Mouse (Mus musculus): ENCODE measurements at regions not wholly inside any gene's neighbourhood (a gene's known extent, or its start where the extent isn't known, plus 50 kb on each side); places are given as distances from the start of the nearest gene placed in this dataset.

DNA sequence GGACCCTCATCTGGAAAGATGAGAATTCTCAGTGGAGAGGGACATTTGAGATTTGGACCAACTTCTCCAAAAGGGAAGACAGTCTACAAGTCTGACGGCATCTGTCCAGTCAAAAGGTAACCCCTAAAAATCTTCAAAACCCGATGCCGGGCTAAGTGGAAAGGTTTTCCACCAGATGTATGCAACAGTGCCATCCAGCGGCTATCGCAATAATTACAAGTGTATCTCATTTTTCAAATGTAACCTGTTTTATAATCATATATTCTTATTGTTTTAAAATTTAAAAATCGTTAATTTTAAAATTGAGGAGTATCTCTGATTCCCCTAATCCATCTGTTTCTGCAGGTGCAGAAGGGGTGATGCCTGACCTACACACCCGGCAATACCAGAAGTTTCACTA is 346.8 kb upstream of the Hnrnpa3 start:
- H3K4me1 ChIP-seq (ENCODE audit: control insufficient read depth, insufficient read depth, low read length): no peaks in the 10 kb centered on the region
- no peaks in the 10 kb centered on the region for H3K36me3 ChIP-seq (ENCODE audit: control insufficient read depth, insufficient read depth, low read length, poor library complexity, severe bottlenecking)
- no peak overlapping the region for H3K9ac ChIP-seq (ENCODE audit: low read depth, poor library complexity, severe bottlenecking)
- TF ChIP-seq EP300 (IDR thresholded peaks at IDR 0.05; ENCODE audit: insufficient read depth, low read depth, low read length): no peak
- TF ChIP-seq POLR2A (IDR thresholded peaks at IDR 0.05; ENCODE audit: insufficient read depth, low read length): no peak
- TF ChIP-seq CTCF (IDR thresholded peaks at IDR 0.05; ENCODE audit: low read depth, low read length): no peak
- H3K4me3 ChIP-seq (ENCODE audit: low read depth, low read length): no peak overlapping the region
- no peaks in the 10 kb centered on the region for H3K27me3 ChIP-seq (ENCODE audit: control insufficient read depth, insufficient read depth, low read length, poor library complexity, severe bottlenecking)
- H3K9me3 ChIP-seq (replicated peaks; ENCODE audit: control insufficient read depth, insufficient read depth, low read length, poor library complexity, severe bottlenecking): no peaks in the 10 kb centered on the region
- H3K27ac ChIP-seq (ENCODE audit: insufficient read depth, low read length): no peak overlapping the region

GRCm38 (mm10) chr2:75315341-75315740 is 343.7 kb upstream of the Hnrnpa3 start:
- no peak overlapping the region for H3K4me3 ChIP-seq (ENCODE audit: low read depth, low read length)
- H3K36me3 ChIP-seq (ENCODE audit: control insufficient read depth, insufficient read depth, low read length, poor library complexity, severe bottlenecking): no peaks in the 10 kb centered on the region
- H3K9me3 ChIP-seq (replicated peaks; ENCODE audit: control insufficient read depth, insufficient read depth, low read length, poor library complexity, severe bottlenecking): no peaks in the 10 kb centered on the region
- no peak overlapping the region for H3K9ac ChIP-seq (ENCODE audit: low read depth, poor library complexity, severe bottlenecking)
- H3K4me1 ChIP-seq (ENCODE audit: control insufficient read depth, insufficient read depth, low read length): no peaks in the 10 kb centered on the region
- TF ChIP-seq EP300 (IDR thresholded peaks at IDR 0.05; ENCODE audit: insufficient read depth, low read depth, low read length) (no peak), POLR2A (IDR thresholded peaks at IDR 0.05; ENCODE audit: insufficient read depth, low read length) (no peak), CTCF (IDR thresholded peaks at IDR 0.05; ENCODE audit: low read depth, low read length) (no peak)
- no peaks in the 10 kb centered on the region for H3K27me3 ChIP-seq (ENCODE audit: control insufficient read depth, insufficient read depth, low read length, poor library complexity, severe bottlenecking)
- H3K27ac ChIP-seq (ENCODE audit: insufficient read depth, low read length): no peak overlapping the region

- Histone ChIP-seq H3K27ac (ENCODE audit: insufficient read depth, low read length) (no peak overlapping the region), H3K4me1 (ENCODE audit: control insufficient read depth, insufficient read depth, low read length) (no peaks in the 10 kb centered on the region), H3K9me3 (replicated peaks; ENCODE audit: control insufficient read depth, insufficient read depth, low read length, poor library complexity, severe bottlenecking) (no peaks in the 10 kb centered on the region), H3K4me3 (ENCODE audit: low read depth, low read length) (no peak overlapping the region), H3K36me3 (ENCODE audit: control insufficient read depth, insufficient read depth, low read length, poor library complexity, severe bottlenecking) (no peaks in the 10 kb centered on the region), H3K27me3 (ENCODE audit: control insufficient read depth, insufficient read depth, low read length, poor library complexity, severe bottlenecking) (no peaks in the 10 kb centered on the region), H3K9ac (ENCODE audit: low read depth, poor library complexity, severe bottlenecking) (no peak overlapping the region)
- TF ChIP-seq CTCF (IDR thresholded peaks at IDR 0.05; ENCODE audit: low read depth, low read length) (no peak), POLR2A (IDR thresholded peaks at IDR 0.05; ENCODE audit: insufficient read depth, low read length) (no peak), EP300 (IDR thresholded peaks at IDR 0.05; ENCODE audit: insufficient read depth, low read depth, low read length) (no peak)
Observed at GRCm38 (mm10) chr2:75318190-75318589, 340.9 kb upstream of the Hnrnpa3 start.

DNA sequence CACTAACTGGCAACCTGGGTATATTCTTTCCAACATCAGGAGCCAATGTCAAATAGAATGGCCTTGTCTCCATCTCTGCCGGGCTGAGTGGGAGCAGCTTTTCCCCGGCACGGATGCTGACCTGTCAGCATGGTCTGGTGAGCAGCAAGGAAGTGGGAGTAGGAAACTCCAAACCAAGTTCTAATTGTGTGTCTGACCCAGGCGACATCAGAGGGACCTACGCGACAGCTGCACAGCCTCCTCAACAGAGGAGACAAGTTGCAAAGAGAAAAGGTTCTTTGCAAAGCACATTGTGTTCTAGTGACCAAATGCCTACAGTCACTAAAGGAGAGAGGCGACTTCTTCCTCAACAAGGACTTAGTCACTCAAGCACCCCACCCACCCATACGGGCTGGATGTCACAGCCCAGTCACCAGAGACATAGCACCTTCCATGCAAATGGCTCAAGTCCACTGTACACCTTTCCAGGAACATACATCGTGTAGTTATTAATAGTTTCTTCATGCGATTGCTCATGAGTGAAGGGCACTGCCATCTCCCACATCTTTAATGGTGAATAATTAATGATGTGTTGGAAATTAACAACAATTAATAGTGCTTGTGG is 334.8 kb upstream of the Hnrnpa3 start:
- H3K27ac ChIP-seq (ENCODE audit: insufficient read depth, low read length): no peak overlapping the region
- no peaks in the 10 kb centered on the region for H3K36me3 ChIP-seq (ENCODE audit: control insufficient read depth, insufficient read depth, low read length, poor library complexity, severe bottlenecking)
- no peak overlapping the region for H3K4me3 ChIP-seq (ENCODE audit: low read depth, low read length)
- TF ChIP-seq CTCF (IDR thresholded peaks at IDR 0.05; ENCODE audit: low read depth, low read length) (no peak), POLR2A (IDR thresholded peaks at IDR 0.05; ENCODE audit: insufficient read depth, low read length) (no peak), EP300 (IDR thresholded peaks at IDR 0.05; ENCODE audit: insufficient read depth, low read depth, low read length) (no peak)
- no peaks in the 10 kb centered on the region for H3K4me1 ChIP-seq (ENCODE audit: control insufficient read depth, insufficient read depth, low read length)
- H3K9me3 ChIP-seq (replicated peaks; ENCODE audit: control insufficient read depth, insufficient read depth, low read length, poor library complexity, severe bottlenecking): no peaks in the 10 kb centered on the region
- no peak overlapping the region for H3K9ac ChIP-seq (ENCODE audit: low read depth, poor library complexity, severe bottlenecking)
- H3K27me3 ChIP-seq (ENCODE audit: control insufficient read depth, insufficient read depth, low read length, poor library complexity, severe bottlenecking): no peaks in the 10 kb centered on the region

DNA sequence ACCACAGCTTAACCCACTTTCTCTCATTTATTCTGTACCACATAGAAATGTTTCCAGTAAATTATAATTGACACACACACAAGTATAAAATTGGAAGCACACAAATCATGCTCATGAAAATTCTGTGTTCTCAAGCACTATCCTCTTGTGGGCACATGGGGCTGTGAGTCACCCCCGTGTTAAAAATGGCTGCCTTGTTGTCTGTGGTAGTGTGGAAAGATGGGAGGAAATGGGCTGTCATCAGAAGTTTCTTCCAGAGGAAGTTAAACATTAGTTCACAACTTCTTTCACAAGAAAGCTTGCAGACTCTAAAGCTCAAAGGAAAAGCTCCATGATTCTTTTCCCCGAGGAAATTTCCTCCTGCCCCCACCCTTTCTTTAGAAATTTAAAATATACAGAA is 329.5 kb upstream of the Hnrnpa3 start:
- no peak overlapping the region for H3K27ac ChIP-seq (ENCODE audit: insufficient read depth, low read length)
- TF ChIP-seq POLR2A (IDR thresholded peaks at IDR 0.05; ENCODE audit: insufficient read depth, low read length) (no peak), EP300 (IDR thresholded peaks at IDR 0.05; ENCODE audit: insufficient read depth, low read depth, low read length) (no peak), CTCF (IDR thresholded peaks at IDR 0.05; ENCODE audit: low read depth, low read length) (no peak)
- H3K36me3 ChIP-seq (ENCODE audit: control insufficient read depth, insufficient read depth, low read length, poor library complexity, severe bottlenecking): no peaks in the 10 kb centered on the region
- H3K27me3 ChIP-seq (ENCODE audit: control insufficient read depth, insufficient read depth, low read length, poor library complexity, severe bottlenecking): no peaks in the 10 kb centered on the region; the same call in 1 of the 2 replicates
- H3K9me3 ChIP-seq (replicated peaks; ENCODE audit: control insufficient read depth, insufficient read depth, low read length, poor library complexity, severe bottlenecking): no peaks in the 10 kb centered on the region
- H3K9ac ChIP-seq (ENCODE audit: low read depth, poor library complexity, severe bottlenecking): no peak overlapping the region
- no peak overlapping the region for H3K4me3 ChIP-seq (ENCODE audit: low read depth, low read length)
- H3K4me1 ChIP-seq (ENCODE audit: control insufficient read depth, insufficient read depth, low read length): no peaks in the 10 kb centered on the region

DNA sequence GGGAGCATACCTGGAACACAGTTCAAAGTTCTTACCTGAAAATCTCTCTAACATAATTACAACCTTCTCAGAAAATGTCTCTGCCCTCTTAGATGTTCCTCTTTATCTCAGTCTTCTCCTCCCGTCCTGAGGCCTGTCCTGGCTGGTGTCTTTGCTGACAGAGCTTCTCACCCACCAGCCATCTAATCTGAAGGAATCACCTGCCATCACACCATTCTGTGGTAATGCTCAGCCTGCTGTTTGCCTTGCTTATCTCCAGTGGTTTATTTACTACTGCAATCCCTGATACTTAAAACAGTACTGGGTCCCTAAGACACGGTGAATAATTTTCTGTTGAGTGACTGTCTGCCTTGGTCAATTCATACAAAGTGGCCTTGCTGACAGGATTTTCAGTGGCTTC is 317.8 kb upstream of the Hnrnpa3 start:
- H3K27me3 ChIP-seq (ENCODE audit: control insufficient read depth, insufficient read depth, low read length, poor library complexity, severe bottlenecking): no peaks in the 10 kb centered on the region
- TF ChIP-seq CTCF (IDR thresholded peaks at IDR 0.05; ENCODE audit: low read depth, low read length): no peak
- TF ChIP-seq EP300 (IDR thresholded peaks at IDR 0.05; ENCODE audit: insufficient read depth, low read depth, low read length): no peak
- no peak for TF ChIP-seq POLR2A (IDR thresholded peaks at IDR 0.05; ENCODE audit: insufficient read depth, low read length)
- H3K9ac ChIP-seq (ENCODE audit: low read depth, poor library complexity, severe bottlenecking): no peak overlapping the region
- H3K4me1 ChIP-seq (ENCODE audit: control insufficient read depth, insufficient read depth, low read length): no peaks in the 10 kb centered on the region
- H3K27ac ChIP-seq (ENCODE audit: insufficient read depth, low read length): no peak overlapping the region
- no peaks in the 10 kb centered on the region for H3K36me3 ChIP-seq (ENCODE audit: control insufficient read depth, insufficient read depth, low read length, poor library complexity, severe bottlenecking)
- H3K9me3 ChIP-seq (replicated peaks; ENCODE audit: control insufficient read depth, insufficient read depth, low read length, poor library complexity, severe bottlenecking): no peaks in the 10 kb centered on the region
- no peak overlapping the region for H3K4me3 ChIP-seq (ENCODE audit: low read depth, low read length)
